Mouse (Mus musculus) lung, postnatal 14 days (tissue): ENCODE results near the gene Rps26.
"Not testable (repeated sequence)": the region's sequence is repeated elsewhere in the genome, so short reads cannot be mapped to it uniquely, and the experiment has no call there.

Source experiments
- DNase-seq: peaks from one replicate; pipeline ENCODE4 v3.0.0; 2021

Gene Rps26

DNA sequence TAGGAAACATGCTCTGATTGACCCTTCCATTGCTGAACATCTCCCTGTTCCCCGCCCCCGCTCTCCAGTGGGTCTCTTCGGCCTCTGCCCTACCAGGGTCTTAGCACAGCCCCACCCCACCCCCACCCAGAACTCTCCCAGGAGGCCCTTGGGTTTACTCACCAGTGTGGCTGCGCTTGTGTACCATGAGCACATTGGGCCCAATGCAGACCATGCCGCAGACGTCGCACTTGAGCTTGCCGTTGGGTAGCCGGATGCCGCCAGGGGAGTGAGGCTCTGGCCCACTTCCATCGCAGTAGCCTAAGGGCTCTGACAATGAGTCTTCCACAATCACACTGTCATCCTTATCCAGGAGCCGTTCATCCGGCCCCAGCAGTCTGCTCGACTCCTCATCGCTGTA, 14.3 kb upstream of the Rps26 start:
- no peak for DNase-seq

DNA sequence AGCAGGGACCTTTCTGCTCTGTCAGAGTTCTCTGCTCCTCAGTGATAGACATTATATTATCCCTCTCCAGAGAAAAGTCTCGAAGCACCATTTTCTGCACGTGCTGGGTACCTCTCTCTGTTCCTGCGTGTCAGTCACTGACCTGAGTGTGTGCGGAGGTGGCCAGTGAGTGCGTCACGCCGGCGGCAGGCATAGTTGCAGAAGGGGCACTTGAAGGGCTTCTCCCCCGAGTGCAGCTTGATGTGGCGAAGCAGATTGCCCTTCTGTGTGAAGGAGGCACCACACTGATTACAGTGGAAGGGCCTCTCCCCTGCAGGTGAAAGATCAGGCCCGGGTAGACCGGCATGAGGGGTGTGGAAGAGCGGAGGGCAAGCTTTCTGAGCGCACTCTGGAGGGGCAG, 13.5 kb upstream of the Rps26 start:
- DNase-seq, result no peak

DNA sequence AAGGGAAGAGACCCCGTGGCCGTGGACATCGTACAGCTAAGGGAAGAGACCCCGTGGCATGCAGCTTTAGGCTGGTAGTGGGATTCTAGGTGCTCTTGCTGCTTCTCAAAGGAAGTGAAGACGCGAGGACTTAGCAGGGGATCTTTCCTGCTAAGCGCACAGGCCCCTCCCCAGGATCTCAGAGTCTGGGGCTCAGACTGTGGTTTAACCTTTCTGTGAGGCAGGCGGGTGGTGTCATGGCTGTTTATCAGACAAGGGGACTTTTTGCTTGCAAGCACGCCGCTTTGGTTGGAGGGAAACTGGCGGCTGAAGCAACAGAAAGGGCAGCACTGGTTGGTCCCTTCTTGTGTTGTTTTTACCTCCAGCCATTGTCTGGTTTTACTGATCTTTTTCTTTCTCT, 10.5 kb upstream of the Rps26 start:
- DNase-seq, result no peak

DNA sequence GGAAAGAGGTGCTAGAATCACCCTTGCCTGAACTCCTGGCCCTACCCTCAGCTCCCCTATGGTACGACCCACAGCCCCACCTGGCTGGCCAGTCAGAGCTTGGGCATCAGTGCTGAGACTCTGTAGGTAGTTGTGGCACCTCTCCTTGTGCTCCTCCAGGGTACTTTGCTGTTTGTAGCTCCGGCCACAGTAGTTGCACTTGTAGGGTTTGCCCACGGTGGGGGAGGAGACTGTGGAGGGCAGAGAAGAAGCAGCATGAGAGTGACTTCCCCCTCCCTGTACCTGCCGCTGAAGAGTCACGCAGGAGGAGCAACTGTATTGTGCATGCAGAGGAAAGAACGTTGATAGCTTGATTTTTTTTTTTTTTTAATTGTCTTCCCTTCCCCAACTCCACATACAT, 10.0 kb upstream of the Rps26 start:
- no peak for DNase-seq

DNA sequence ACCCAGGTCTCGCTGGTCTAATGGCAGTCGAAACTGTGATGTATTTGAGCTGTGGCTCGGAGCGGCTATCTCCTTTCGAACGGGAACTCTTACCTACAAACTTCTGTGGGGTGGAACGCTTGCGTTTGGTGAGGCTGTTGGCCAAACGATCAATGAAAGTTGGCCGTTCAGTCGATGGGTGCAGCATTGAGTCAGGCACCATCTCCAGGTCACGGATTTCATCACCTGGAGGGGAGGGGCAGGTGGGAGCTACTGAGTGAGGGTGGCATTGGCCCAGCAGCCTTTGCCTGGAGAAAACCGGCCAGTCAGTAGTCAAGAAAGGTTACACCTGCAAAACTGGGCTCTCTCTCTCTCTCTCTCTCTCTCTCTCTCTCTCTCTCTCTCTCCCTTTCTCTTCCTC, 9.2 kb upstream of the Rps26 start:
- no peak for DNase-seq

DNA sequence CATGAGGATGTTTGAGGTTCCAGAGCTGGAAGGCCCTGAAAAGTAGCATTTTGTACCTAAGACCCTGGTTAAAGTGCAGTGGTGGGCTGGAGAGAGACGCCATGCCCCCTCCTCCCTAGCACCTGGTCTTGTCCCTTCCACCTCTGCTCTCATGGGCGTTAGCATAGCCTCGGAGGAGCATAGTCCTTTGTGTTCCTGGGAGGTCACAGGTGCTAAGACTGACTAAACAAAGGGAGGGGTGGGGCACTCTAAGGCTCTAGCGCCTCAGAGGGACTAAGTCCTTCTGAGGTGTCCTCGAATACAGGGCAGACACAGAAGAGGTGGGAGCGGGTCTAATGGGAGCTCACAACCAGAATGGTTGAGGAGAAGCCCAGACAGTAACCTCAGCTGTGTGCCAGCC, 5.0 kb upstream of the Rps26 start:
- DNase-seq, result no peak

DNA sequence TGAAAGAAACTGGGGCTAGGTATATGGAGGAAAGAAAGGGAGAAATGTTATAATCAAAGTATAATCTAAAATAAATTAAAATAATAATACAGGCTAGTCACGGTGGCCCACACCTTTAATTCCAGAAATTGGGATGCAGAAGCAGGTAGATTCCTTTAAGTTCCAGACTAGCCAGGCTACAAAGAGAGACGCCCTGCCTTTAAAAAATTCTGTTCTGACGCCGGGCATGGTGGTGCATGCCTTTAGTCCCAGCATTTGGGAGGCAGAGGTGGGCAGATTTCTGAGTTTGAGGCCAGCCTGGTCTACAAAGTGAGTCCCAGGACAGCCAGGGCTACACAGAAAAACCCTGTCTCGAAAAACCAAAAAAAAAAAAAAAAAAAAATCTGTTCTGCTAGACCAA, 3.8 kb upstream of the Rps26 start:
- DNase-seq, result not testable (repeated sequence)

DNA sequence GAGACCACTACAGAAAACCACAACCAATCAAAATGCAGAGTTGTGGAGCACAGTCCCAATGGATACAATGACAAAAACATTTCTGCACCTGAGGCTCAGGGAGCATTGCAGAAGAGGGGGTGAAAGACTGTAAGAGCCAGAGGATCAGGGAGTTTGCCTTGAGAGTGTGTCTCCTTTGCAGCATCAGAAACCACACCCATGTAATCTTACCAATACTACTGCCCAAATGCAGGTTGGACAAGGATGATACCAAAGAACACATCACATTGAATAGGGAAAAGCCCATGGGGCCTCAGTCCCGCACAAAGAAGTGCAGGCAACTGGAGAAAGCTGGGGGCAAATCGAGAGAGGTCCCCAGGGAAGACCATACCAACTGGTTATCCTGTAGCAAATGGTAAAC, 3.2 kb upstream of the Rps26 start:
- DNase-seq, result no peak

DNA sequence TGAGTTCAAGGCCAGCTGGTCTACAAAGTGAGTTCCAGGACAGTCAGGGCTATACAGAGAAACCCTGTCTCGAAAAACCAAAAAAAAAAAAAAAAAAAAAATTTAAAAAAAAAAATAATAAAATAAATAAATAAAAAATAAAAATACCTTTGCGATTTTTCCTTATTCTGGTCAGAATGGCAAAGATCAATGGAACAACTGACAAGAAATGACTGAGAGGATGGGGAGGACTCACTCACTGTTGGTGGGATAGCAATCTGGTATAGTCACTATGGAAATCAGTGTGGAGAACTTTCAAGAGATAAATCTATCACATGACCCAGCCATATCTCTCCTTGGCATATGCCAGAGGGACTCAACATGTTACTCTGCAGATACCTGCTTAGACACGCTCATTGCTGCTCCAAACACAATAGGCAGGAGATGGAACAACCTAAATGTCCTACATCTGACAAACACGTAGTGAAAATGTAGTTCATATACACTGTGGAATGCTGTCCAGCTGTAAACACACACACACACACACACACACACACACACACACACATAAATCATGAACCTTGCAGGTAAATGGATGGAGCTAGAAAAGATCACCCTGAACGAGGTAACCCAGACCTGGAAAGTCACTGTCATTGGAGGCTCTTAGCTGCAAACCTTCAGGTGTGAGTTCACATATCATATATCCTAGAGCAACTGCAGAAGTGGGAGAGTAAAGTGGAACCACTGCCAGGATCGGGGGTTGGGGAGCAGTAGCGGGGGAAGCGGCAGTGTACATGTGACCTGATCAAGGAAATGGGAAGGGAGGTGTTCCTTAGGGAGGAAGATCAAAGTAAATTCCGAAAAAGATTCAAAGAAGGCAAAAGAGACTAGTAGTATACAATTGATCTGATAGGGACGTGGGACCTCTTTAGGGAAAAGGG, 1.1 kb upstream of the Rps26 start:
- no peak for DNase-seq

DNA sequence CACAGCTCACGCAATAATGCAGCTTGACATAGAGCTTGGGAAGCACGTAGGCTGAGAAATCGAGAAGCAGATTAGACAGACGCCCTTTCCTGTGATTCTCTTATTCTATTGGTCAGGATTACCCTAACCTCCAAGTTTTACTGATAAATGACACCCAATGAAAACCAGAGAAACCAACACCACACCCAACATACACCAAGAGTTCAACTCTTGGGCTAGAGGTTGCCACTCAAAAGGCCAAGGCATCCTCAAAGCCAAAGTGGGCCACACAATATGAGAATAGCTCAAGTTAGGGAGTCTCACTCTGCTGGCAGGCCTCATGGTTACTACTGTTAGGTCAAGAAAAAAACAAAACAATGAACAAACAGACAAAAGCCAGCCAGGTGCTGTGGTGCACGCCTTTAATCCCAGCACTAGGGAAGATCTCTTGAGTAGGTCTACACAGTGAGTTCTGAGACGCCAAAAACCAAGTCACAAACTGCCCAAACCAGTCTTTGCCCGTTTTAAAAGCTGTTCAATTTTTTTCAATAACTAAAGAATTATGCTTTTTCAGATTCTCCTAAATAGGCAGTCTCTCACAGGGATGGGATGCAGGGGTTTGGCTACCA, 1.2 kb downstream of the Rps26 start:
- no peak for DNase-seq

DNA sequence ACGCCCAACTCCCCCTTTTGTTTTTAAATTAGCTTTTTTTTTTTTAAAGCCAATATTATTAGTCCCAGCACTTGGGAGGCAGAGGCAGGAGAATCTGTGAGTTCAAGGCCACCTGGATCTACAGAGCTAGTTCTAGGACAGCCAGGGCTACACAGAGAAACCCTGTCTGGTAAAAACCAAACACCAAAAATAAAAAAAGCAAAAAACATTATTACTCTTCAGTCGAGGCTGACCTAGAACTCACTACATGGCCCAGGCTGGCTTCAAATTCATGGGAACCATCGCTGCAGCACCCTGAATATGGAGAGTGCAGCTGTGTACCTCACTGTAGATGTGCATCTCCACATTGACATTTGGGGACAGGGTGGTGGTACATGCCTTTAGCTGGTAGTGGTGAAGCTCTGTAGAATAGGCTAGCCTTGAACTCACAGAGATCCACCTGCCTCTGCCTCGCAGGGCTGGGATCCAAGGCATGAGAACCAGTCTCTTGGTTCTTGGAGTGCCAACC, 3.4 kb downstream of the Rps26 start:
- DNase-seq, result not testable (repeated sequence)

DNA sequence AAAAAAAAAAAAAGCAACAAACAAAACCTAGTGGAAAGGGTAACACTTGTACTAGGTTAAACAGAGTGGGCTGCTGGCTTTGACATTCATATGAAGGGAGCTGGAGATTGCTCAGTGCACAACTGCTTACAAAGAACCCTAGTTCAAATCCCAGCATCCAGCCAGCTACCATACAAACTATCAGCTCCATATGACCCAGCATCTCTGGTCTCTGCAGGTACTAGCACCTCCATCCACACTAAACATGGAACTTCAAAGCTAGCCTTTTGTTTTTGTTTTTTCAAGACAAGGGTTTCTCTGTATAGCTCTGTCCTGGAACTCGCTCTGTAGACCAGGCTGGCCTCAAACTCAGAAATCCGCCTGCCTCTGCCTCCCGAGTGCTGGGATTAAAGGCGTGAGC, 3.8 kb downstream of the Rps26 start:
- no peak for DNase-seq

DNA sequence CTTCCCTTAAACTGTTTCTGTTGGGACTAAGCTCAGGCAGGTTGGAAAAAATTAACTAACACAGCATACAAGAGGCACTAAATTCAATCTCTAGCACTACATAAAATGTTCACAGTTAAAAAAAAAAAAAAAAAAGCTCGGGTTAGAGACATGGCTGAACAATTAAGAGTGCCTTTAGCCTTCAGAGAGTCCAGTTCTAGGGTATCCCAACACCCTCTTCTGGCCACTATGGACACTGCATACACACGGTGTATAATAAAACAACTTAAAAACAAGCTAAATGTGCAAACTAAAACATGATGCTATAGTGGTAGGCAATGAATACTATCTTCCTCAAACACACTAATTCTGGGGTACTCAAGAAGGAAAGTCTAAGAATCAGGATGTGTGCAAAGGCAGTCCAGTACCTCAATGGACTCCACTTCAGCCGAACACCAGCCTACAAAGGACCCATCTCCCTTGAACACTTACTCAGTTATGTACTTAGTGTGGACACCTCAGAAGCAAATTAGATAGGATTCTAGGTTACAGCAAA, 4.5 kb downstream of the Rps26 start:
- no peak for DNase-seq

DNA sequence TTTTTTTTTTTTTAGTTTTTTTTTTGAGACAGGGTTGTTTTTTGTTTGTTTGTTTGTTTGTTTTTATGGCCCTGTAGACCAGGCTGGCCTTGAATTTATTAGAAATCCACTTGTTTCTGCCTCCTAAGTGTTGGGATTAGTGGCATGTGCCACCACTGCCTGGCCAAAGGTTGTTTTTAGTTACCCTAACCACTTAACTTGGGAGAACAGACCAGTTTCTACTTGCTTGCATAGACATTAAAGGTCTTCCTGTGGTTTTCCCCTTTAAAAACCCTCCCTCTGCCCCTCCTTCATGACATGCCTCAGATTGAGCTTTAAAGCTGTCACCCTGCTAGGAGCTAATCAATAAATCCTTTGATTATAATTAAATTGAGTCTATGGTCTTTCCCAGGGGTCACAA, 6.3 kb downstream of the Rps26 start:
- no peak for DNase-seq

DNA sequence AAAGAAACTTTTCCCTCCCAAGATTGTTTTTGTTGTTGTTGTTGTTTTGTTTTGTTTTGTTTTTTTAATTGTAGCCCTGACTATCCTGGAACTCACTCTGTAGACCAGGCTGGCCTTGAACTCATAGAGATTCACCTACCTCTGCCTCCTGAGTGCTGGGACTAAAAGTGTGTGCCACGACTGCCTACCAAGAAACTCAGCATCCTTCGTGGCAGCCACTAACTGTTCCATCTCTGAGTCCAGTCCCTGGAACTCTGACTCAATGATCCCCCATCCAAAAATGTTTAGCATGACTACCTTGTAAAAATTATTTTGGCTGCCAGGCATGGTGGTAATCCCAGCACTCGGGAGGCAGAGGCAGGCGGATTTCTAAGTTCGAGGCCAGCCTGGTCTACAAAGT, 7.4 kb downstream of the Rps26 start:
- DNase-seq, result not testable (repeated sequence)

DNA sequence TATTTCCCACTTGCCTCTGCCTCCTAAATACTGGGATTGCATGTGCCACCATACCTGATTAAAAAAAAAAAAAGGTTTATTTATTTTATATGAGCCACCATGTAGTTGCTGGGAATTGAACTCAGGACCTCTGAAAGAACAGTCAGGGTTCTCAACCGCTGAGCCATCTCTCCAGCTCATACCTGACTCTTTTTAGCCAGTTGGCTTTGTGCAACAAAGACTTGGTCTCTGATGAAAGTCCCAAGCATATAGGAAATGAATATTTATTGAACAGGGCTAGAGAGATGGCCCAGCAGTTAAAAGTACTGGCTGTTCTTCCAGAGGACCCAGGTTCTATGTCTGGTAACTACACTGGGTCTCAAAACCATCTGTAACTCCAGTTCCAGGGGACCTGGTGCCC, 8.0 kb downstream of the Rps26 start:
- DNase-seq, result no peak

DNA sequence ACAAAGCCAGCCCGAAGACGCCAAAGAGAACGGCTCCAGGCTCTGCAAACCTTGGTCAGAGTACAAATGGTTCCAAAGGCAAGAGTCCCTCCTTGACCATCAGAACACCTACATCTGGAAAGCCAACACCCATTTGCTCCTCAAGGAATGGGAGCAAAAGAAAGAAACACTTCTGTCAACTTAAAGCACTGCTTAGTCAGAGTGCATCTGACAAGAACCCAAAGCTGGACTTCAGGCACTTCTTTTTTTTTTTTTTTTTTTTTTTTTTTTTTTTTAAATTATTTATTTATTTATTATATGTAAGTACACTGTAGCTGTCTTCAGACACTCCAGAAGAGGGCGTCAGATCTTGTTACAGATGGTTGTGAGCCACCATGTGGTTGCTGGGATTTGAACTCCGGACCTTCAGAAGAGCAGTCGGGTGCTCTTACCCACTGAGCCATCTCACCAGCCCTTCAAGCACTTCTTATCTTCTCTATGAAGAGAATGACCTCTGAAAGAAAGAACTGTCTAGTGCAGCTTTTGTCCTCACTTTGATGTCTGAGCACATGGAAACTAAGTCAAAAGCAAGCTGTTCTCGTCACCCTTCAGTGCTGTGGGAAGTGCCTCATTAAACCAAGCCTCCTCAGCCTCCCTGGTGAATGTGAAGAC, 10.6 kb downstream of the Rps26 start:
- not testable (repeated sequence) for DNase-seq

DNA sequence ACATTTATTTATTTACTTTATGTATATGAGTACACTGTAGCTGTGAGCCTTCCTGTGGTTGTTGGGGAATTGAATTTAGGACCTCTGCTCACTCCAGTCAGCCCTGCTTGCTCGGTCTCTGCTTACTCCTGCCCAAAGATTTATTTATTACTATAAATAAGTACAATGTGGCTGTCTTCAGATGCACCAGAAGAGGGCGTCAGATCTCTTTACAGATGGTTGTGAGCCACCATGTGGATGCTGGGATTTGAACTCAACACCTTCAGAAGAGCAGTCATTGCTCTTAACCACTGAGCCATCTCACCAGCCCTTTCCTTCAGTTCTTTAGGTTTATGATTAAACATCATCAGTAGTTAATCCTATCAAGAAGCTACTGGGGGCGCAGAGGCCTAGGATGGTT, 11.6 kb downstream of the Rps26 start:
- DNase-seq, result no peak

DNA sequence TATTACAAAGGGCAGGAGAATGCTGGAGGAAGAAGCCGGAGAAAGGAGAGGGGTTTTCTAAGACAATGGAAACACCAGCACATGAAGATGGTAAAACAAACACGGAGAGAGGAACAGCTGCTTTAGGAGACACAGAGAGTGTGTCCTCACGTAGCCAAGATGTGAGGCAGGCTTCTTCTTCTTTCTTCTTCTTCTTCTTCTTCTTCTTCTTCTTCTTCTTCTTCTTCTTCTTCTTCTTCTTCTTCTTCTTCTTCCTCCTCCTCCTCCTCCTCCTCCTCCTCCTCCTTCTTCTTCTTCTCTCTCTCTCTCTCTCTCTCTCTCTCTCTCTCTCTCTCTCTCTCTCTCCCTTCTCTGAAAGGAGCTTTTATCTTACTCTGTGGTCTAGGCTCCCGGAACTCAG, 12.7 kb downstream of the Rps26 start:
- DNase-seq, result not testable (repeated sequence)

DNA sequence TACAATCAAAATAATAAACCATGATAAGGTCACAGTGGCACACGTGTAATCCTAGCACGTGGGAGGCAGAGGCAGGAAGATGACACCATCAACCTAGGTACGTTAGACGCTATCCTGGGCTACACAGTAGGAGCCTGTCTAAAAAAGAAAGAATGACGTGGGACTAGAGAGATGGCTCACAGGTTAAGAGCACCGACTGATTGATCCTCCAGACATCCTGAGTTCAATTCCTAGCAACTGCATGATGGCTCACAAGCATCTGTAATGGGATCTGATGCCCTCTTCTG, 13.4 kb downstream of the Rps26 start:
- no peak for DNase-seq

DNA sequence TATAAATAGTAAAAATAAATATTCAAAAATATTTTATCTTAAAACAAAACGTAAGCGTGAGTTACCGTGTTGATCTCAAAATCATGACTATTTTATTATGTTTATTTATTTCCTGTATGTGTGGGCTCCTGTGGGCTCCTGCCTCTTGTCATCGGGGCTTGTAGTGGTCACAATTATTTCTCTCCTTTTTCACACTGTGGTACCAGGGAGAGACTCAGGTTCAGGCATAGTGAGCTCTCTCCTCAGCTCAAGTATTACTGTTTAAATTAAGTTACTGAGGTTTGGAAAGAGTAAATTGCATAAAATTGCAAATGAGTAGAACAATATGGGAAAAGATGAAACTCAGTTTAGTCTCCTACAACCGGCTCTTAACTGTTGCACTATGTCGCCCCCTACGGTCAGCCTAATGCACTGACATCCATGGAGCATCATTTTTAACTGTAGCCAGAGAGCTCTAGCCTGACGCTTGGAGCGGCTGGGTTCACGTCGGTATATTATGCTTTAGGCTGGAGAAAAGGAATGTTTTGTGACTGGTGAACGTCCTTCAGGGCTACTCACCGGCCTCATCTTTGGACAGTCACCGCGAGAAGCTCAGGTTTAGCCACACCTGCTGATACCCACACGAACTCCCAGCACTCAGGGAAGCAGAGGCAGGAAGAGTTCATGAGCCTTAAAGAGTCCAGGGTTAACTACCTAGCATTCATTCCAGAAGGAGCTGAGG, 14.0 kb downstream of the Rps26 start:
- DNase-seq, result peak; percentile 81

DNA sequence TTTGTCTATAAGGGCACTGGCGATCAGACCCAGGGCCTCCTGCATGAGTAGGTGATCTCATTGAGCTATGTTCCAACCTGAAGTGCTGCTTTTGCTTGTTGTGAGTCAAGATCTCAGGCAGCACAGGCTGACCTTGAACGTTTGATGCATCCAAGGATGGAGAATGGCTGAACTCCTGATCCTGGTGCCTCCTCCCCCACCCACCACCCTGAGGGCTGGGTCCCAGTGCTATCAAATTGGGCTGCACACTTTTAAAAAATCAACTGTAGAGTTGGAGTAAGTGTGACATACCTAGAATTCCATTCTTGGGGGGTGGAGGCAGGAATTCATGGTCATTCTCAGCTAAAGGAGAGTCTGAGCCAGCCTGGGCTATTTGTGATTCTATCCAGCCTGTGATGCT, 20.1 kb downstream of the Rps26 start:
- DNase-seq, result no peak

DNA sequence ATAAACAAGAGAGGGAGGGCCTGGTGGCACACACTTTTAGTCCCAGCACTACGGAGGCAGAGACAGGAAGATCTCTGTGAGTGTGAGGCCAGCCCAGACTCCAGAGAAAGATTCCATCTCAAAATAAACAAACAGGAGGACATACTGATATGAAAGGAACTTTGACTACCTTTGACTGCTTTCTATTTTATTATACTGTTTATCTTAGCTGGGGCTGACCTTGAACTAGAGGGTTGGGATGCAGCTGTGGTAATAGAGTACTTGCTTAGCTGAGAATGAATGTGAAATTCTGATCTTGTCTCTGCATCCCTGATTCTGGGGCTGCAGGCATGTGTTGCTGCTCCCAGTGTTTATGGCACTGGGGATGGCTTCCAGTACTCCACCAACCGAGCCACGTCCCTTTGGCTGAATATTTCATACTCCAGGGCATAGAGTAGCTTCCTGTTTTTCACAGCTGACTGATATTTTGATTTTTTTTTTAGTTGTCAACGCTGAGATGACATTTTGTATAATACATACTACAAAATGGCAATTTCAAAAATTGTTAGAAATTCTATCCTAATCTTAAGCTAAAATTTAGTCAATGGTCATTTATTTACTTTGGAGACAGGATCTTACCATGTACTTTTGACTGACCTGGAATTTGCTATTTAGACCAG, 23.9 kb downstream of the Rps26 start:
- no peak for DNase-seq
